Mouse (Mus musculus) testis, postnatal 10 days (tissue): Measurements from ENCODE around the gene Mrps12.
A peak's percentile ranks its signal among the peaks of the same experiment; 100 is the strongest.
"Not testable (repeated sequence)": the region's sequence is repeated elsewhere in the genome, so short reads cannot be mapped to it uniquely, and the experiment has no call there.

Source experiments
- DNase-seq: peaks from one replicate; pipeline ENCODE4 v3.0.0; 2021; ENCODE audit warnings: low spot score

Gene Mrps12

GRCm38 (mm10) chr7:28709454-28709853, 32.2 kb downstream of the Mrps12 start:
- DNase-seq = no peak

- DNase-seq = no peak
These were observed 38.9 kb downstream of the Mrps12 start for GRCm38 (mm10) chr7:28702601-28703143.

- DNase-seq = not testable (repeated sequence)
These were observed 40.3 kb downstream of the Mrps12 start for GRCm38 (mm10) chr7:28701306-28701705.

GRCm38 (mm10) chr7:28700269-28700668, 41.4 kb downstream of the Mrps12 start:
- DNase-seq = no peak

GRCm38 (mm10) chr7:28697277-28697676, 44.3 kb downstream of the Mrps12 start:
- no peak for DNase-seq

GRCm38 (mm10) chr7:28694966-28695511, 46.6 kb downstream of the Mrps12 start:
- no peak for DNase-seq

GRCm38 (mm10) chr7:28694423-28694822, 47.2 kb downstream of the Mrps12 start:
- DNase-seq = no peak

- DNase-seq = peak; percentile 89
These were observed 48.2 kb downstream of the Mrps12 start for GRCm38 (mm10) chr7:28693321-28693966.

GRCm38 (mm10) chr7:28692545-28693320, 48.9 kb downstream of the Mrps12 start, which contains the start of gene Fbxo27:
Gene Fbxo27, plus strand, starts transcription at chr7:28692849.
- DNase-seq = peak; percentile 65

- no peak for DNase-seq
These were observed 50.5 kb downstream of the Mrps12 start for GRCm38 (mm10) chr7:28691075-28691474.
